Mouse (Mus musculus) kidney, embryonic 14.5 days (tissue): Measurements from ENCODE around the gene Ppp3ca. TPM values are rescaled to one million over a fixed set of nuclear protein-coding genes. Genes with fewer than 3 reads are reported as not detected.

Experiments used
- ATAC-seq: fragments of 200-750 bp; cut with Nextera tagmentation; 2 replicates; pipeline ENCODE4 v1.8.0; 2017; ENCODE audit warnings: moderate number of reproducible peaks, mild to moderate bottlenecking, moderate TSS enrichment, moderate library complexity; ENCODE audit not compliant: low FRiP score, low TSS enrichment
- H3K27ac ChIP-seq: fragments of 300-500 bp; sonication (generic); 2 replicates; pipeline ENCODE4 v1.5.1; 2014; ENCODE audit warnings: low read depth, mild to moderate bottlenecking, low read length, moderate library complexity, mixed read lengths
- H3K27me3 ChIP-seq: fragments of 300-500 bp; sonication (generic); 2 replicates; pipeline ENCODE4 v1.6.1; 2014; ENCODE audit warnings: mild to moderate bottlenecking, low read length; ENCODE audit not compliant: control insufficient read depth, insufficient read depth
- H3K36me3 ChIP-seq: fragments of 300-500 bp; sonication (generic); 2 replicates; pipeline ENCODE4 v1.6.1; 2014; ENCODE audit warnings: low read length, mixed read lengths; ENCODE audit not compliant: control insufficient read depth, insufficient read depth
- H3K4me1 ChIP-seq: fragments of 300-500 bp; sonication (generic); 2 replicates; pipeline ENCODE4 v1.6.1; 2014; ENCODE audit warnings: low read length, mixed read lengths; ENCODE audit not compliant: control insufficient read depth, insufficient read depth
- H3K4me2 ChIP-seq: fragments of 300-500 bp; sonication (generic); replicated peaks from 2 replicates; pipeline ENCODE4 v1.6.1; 2014; ENCODE audit warnings: low read depth, mild to moderate bottlenecking, low read length
- H3K4me3 ChIP-seq: fragments of 300-500 bp; sonication (generic); 2 replicates; pipeline ENCODE4 v1.5.1; 2014; ENCODE audit warnings: mild to moderate bottlenecking, low read length
- H3K9ac ChIP-seq: fragments of 300-500 bp; sonication (generic); 2 replicates; pipeline ENCODE4 v1.6.1; 2014; ENCODE audit warnings: low read depth, mild to moderate bottlenecking, low read length, moderate library complexity
- H3K9me3 ChIP-seq: fragments of 300-500 bp; sonication (generic); 2 replicates; pipeline ENCODE4 v1.6.1; 2016; ENCODE audit warnings: low read length; ENCODE audit not compliant: control insufficient read depth
- WGBS: fragments of 180-500 bp; shearing (Covaris S2); extraction: QIAGEN DNeasy Blood & Tissue Kit; methylation state at CpG from one replicate; pipeline ENCODE4 v1.1.7; 2014; 5-methylcytosine and 5-hydroxymethylcytosine counted together
- polyA plus RNA-seq: library from polyadenylated mRNA; unstranded; fragments of >200 nt; fragmentation: Nextera tagmentation; extraction: Ambion mirVana; gene quantifications from 2 replicates; pipeline ENCODE4 v1.2.1, GENCODE M21; 2014

Gene Ppp3ca
- polyA plus RNA-seq, 1 experiment from 2014 or later: 76.7 TPM

DNA sequence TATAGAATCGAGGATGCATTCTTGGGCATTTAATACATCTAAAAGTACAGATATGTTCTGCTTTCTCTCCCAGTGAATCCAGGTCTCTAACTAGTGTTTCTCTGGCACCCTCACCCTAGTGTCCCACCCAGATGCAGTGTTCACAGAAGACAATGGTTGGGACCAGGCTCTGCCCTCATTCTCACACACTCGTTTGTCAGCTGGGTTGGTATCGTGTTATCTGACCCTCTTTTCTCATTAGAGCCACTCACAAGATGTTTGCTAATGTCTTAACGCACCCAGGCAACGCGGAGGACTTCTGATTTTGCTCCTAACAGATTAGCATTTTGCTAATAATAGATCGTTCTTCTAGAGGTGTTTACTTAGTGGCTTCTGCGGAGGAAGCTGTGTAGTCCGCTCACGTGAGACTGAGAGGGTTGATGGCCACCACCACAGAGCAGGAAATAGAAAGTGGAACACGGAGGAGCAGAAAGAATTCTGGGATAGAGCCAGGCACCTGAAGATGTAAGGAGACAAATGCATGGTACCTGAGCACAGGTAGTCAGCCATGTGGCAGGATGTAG, 30.6 kb downstream of the Ppp3ca start:
- no peak overlapping the region for H3K4me3 ChIP-seq
- 81% methylated on average over 11 of the region's 11 CpGs for WGBS

GRCm38 (mm10) chr3:136702861-136703260, 32.9 kb downstream of the Ppp3ca start:
- Histone ChIP-seq H3K27me3 (no peaks in the 10 kb centered on the region), H3K9ac (no peak overlapping the region), H3K4me1 (0 out of 2 replicates have a peak, but pooled peaks cover 7% of the 10 kb centered on the region), H3K9me3 (no peaks in the 10 kb centered on the region), H3K4me3 (no peak overlapping the region), H3K36me3 (no peaks in the 10 kb centered on the region), H3K4me2 (no peak overlapping the region), H3K27ac (no peak overlapping the region)
- ATAC-seq: no peak
- WGBS: 85% methylated on average over 2 of the region's 2 CpGs

More for the DNA sequence above, 30.6 kb downstream of the Ppp3ca start:
- H3K9me3 ChIP-seq: no peaks in the 10 kb centered on the region
- H3K9ac ChIP-seq: no peak overlapping the region
- no peak overlapping the region for H3K27ac ChIP-seq
- ATAC-seq: no peak
- H3K36me3 ChIP-seq: no peaks in the 10 kb centered on the region
- H3K4me1 ChIP-seq: 0 out of 2 replicates have a peak, but pooled peaks cover 4% of the 10 kb centered on the region
- H3K27me3 ChIP-seq: no peaks in the 10 kb centered on the region
- no peak overlapping the region for H3K4me2 ChIP-seq

DNA sequence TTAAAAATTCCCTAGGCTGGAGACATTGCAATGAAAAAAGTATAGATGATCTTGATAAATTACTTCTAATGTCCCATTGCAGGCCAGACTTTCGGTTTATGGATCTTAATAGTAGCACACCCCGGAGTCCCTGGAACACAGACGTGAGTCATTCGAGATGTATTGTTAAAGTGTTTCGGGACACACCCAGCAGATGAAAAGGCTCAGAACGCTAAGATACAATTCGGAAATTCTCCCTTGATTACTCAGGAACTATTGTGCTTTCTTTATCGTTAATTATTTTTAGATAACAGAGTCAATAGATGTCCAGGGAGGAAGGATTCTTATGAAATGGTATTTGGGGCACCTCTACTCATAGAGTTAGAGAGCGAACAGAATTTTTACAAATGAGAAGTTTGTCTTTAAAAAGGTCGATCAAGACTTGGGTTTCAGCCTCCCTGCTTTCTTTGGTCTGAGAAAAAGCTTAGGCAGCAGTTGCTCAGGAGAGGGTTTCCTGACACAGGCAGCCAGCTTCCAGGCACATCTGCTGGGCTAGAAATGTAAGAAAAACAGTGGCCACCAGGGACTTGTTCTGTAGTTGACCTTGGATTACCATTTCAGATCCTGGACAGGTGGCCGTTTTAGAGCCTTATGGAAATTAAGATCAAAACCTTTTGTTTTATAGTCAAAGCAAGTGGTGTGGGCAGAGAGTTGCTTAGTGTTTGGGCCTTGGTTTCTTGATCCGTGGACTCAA, 34.8 kb downstream of the Ppp3ca start:
- Histone ChIP-seq H3K36me3 (no peaks in the 10 kb centered on the region), H3K4me2 (no peak overlapping the region), H3K27ac (no peak overlapping the region), H3K27me3 (no peaks in the 10 kb centered on the region), H3K4me1 (0 out of 2 replicates have a peak, but pooled peaks cover 7% of the 10 kb centered on the region), H3K4me3 (no peak overlapping the region), H3K9me3 (no peaks in the 10 kb centered on the region), H3K9ac (no peak overlapping the region)
- no peak for ATAC-seq
- WGBS: 51% methylated on average over 12 of the region's 12 CpGs

GRCm38 (mm10) chr3:136706048-136706447, 36.1 kb downstream of the Ppp3ca start:
- Histone ChIP-seq H3K36me3 (no peaks in the 10 kb centered on the region), H3K27me3 (no peaks in the 10 kb centered on the region), H3K4me3 (no peak overlapping the region), H3K9ac (no peak overlapping the region), H3K9me3 (no peaks in the 10 kb centered on the region), H3K4me1 (0 out of 2 replicates have a peak, but pooled peaks cover 9% of the 10 kb centered on the region), H3K27ac (no peak overlapping the region), H3K4me2 (no peak overlapping the region)
- ATAC-seq: no peak; the same call in 1 of the 2 replicates
- WGBS: 65% methylated on average over 4 of the region's 4 CpGs

DNA sequence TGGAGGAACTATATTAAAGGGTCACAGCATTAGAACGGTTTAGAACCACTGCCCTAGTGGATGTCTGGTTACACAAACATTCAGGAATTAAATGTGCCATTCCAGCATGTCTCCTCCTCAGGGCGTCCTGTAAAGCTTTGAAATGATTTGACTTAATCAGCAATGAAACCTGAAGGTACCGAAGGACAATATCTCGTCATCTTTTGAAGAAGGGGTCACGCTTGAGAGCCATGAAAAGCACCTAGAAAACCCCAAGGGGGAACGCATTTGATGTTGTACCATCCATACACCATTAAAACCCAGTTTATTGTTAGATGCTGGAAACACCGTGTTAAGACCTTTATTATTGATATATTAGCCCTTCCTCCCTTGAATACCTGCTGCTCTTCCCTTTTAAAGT, 36.8 kb downstream of the Ppp3ca start:
- Histone ChIP-seq H3K36me3 (no peaks in the 10 kb centered on the region; the same call in 1 of the 2 replicates), H3K9ac (no peak overlapping the region), H3K4me1 (0 out of 2 replicates have a peak, but pooled peaks cover 9% of the 10 kb centered on the region), H3K27ac (no peak overlapping the region), H3K27me3 (no peaks in the 10 kb centered on the region), H3K9me3 (no peaks in the 10 kb centered on the region), H3K4me3 (no peak overlapping the region), H3K4me2 (no peak overlapping the region)
- 66% methylated on average over 7 of the region's 7 CpGs for WGBS
- ATAC-seq: no peak

- Histone ChIP-seq H3K27me3 (no peaks in the 10 kb centered on the region), H3K4me2 (no peak overlapping the region), H3K4me3 (no peak overlapping the region), H3K4me1 (0 out of 2 replicates have a peak, but pooled peaks cover 9% of the 10 kb centered on the region), H3K9me3 (no peaks in the 10 kb centered on the region), H3K9ac (no peak overlapping the region), H3K36me3 (no peaks in the 10 kb centered on the region; the same call in 1 of the 2 replicates), H3K27ac (no peak overlapping the region)
- ATAC-seq: no peak
- WGBS: 52% methylated on average over 3 of the region's 3 CpGs
These were observed 37.5 kb downstream of the Ppp3ca start for GRCm38 (mm10) chr3:136707222-136708019.

DNA sequence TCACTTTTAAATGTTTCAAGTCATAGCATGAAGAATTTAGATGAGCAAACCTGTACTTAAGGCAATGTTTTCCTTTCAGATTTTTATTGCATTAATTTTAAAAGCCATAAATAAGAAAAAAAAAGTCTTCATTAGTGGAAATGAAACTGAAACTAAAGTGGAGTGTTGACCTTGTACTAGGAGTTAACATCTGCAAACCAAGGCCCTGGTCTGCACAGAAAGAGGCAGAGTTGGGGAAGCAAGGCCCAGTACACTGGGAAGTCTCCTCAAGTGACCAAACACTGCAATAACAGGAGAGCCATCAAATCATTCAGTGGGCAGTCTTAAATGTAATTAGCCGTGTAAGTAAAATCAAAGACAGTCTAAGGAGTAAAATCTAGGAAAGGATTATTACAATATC, 38.3 kb downstream of the Ppp3ca start:
- WGBS: 9% methylated on average over 1 of the region's 1 CpGs
- H3K27ac ChIP-seq: no peak overlapping the region
- no peaks in the 10 kb centered on the region for H3K9me3 ChIP-seq
- 0 out of 2 replicates have a peak, but pooled peaks cover 9% of the 10 kb centered on the region for H3K4me1 ChIP-seq
- no peak overlapping the region for H3K4me2 ChIP-seq
- no peak for ATAC-seq
- H3K9ac ChIP-seq: no peak overlapping the region
- H3K36me3 ChIP-seq: no peaks in the 10 kb centered on the region; the same call in 1 of the 2 replicates
- no peak overlapping the region for H3K4me3 ChIP-seq
- no peaks in the 10 kb centered on the region for H3K27me3 ChIP-seq

DNA sequence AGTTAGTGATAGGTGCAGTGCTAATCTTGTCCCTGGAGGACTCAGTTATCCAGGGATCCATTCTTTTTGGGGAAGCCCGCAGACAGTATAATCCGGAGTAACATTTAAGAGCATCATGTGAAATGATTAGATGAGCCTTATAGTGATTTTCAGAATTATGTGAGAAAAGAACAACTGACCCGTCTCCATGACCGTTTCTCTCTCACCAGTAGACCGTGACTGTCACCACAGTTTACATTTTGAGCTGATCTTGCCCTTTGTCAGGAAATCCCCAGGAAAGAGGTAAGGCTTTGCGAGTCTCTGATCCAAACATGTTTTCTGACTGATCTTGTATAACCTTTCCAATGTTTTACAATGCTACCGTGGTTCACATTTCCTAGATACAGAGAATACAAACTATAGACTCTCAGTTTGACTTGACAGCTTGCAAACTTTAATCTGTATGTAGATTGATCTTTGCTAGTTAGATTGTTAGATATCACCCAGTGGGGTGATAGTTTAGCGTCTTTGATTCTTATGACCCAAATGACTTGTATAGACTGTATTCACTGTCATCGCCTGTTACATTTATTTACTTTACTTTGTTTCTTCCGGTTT, 40.5 kb downstream of the Ppp3ca start:
- WGBS: 56% methylated on average over 10 of the region's 10 CpGs
- H3K9ac ChIP-seq: no peak overlapping the region
- H3K27me3 ChIP-seq: no peaks in the 10 kb centered on the region
- H3K4me2 ChIP-seq: no peak overlapping the region
- no peaks in the 10 kb centered on the region; the same call in 1 of the 2 replicates for H3K36me3 ChIP-seq
- no peak for ATAC-seq
- no peak overlapping the region for H3K27ac ChIP-seq
- H3K4me1 ChIP-seq: 0 out of 2 replicates have a peak, but pooled peaks cover 5% of the 10 kb centered on the region
- H3K4me3 ChIP-seq: no peak overlapping the region
- no peaks in the 10 kb centered on the region for H3K9me3 ChIP-seq
